In the genomic region with DNA sequence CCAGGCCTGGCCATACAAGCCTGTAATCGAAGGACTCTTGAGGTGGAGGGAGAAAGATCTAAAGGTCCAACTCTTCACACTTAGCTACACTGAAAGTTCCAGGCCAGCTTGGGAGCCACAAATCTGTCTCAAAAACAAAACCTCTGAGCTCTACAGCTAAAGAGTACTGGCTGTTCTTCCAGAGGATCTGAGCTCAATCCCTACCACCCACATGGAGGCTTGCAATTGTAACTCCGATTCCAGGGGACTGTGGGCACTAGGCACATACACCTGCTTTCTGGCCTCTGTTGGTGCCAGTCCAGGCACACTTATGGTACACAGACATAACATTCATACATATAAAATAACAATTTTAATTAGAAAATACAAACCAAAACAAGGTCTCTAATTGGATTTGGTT, we compare ENCODE assay signal across 27 mouse cellular contexts.
"Had no signal": no experiment of that assay in that cellular context is flagged by ENCODE, and none has a peak within 500 bp of the region (broad histone marks: within the 10 kb centered on the region; RNA-seq: fewer than 3 reads in every experiment).

No protein-coding gene starts in this region.

- H3K36me3 ChIP-seq: embryonic facial prominence, embryonic 12.5 days; embryonic facial prominence, embryonic 13.5 days; embryonic facial prominence, embryonic 15.5 days; forebrain, embryonic 12.5 days; forebrain, embryonic 15.5 days had no signal

- DNase-seq: cerebellum, adult 2 months; cerebellum, adult 8-10 months; cerebellum, adult 9-10 months; cerebellum, adult 9-11 months; cerebellum, postnatal 10 days; cerebellum, postnatal 14 days; cerebellum, postnatal 25 days; cerebellum, postnatal 36 days; embryo, embryonic 11 days; forebrain, postnatal 0 days; gastrocnemius, adult 2 months; gastrocnemius, postnatal 10 days; gastrocnemius, postnatal 14 days; gastrocnemius, postnatal 25 days; gastrocnemius, postnatal 36 days; heart, adult 11 months; heart, adult 18-20 months; heart, adult 2 months had no signal

- H3K27me3 ChIP-seq: embryonic facial prominence, embryonic 12.5 days; embryonic facial prominence, embryonic 13.5 days; embryonic facial prominence, embryonic 15.5 days; forebrain, embryonic 12.5 days; forebrain, embryonic 13.5 days; forebrain, embryonic 15.5 days had no signal

- H3K27ac ChIP-seq: embryonic facial prominence, embryonic 10.5 days; embryonic facial prominence, embryonic 12.5 days; embryonic facial prominence, embryonic 13.5 days; embryonic facial prominence, embryonic 15.5 days; forebrain, embryonic 10.5 days; forebrain, embryonic 12.5 days; forebrain, embryonic 13.5 days; forebrain, embryonic 15.5 days; gastrocnemius, adult 2 months; heart, adult 2 months had no signal

- H3K4me3 ChIP-seq: embryonic facial prominence, embryonic 10.5 days; embryonic facial prominence, embryonic 12.5 days; embryonic facial prominence, embryonic 13.5 days; embryonic facial prominence, embryonic 15.5 days; erythroblast, embryonic 14.5 days; forebrain, embryonic 10.5 days; forebrain, embryonic 12.5 days; forebrain, embryonic 13.5 days; forebrain, embryonic 15.5 days; gastrocnemius, adult 2 months; heart, adult 2 months had no signal

- H3K4me1 ChIP-seq: embryonic facial prominence, embryonic 15.5 days; forebrain, embryonic 15.5 days had no signal

- H3K9me3 ChIP-seq: embryonic facial prominence, embryonic 10.5 days; embryonic facial prominence, embryonic 12.5 days; embryonic facial prominence, embryonic 13.5 days; embryonic facial prominence, embryonic 15.5 days; forebrain, embryonic 10.5 days; forebrain, embryonic 12.5 days; forebrain, embryonic 13.5 days; forebrain, embryonic 15.5 days had no signal
